13 mouse cellular contexts compared by ENCODE assay signal in genomic region chr11:88419064-88419463, GRCm38 (mm10).
DNase-seq lines count a peak whose midpoint lies in the region; ATAC-seq lines count a peak whose summit lies in the region.
"Had no signal": no experiment of that assay in that cellular context is flagged by ENCODE, and none has a peak within 500 bp of the region (broad histone marks: within the 10 kb centered on the region; RNA-seq: fewer than 3 reads in every experiment).

No protein-coding gene starts in this region.

- peaks cover 93% of the 10 kb centered on the region for H3K4me1 ChIP-seq in heart, embryonic 13.5 days
- peaks cover 62% of the 10 kb centered on the region for H3K4me1 ChIP-seq in midbrain, embryonic 12.5 days
- H3K4me1 ChIP-seq in midbrain, embryonic 16.5 days (ENCODE audit: control insufficient read depth, insufficient read depth, low read length): peaks cover 34% of the 10 kb centered on the region
- H3K4me1 ChIP-seq in limb, embryonic 10.5 days: peaks cover 81% of the 10 kb centered on the region
- peaks cover 39% of the 10 kb centered on the region for H3K4me1 ChIP-seq in stomach, embryonic 16.5 days (ENCODE audit: control insufficient read depth, insufficient read depth, low read length)

- 17% methylated on average over 7 of the region's 7 CpGs for WGBS in heart, embryonic 13.5 days
- 66% methylated on average over 7 of the region's 7 CpGs for WGBS in midbrain, embryonic 12.5 days
- 59% methylated on average over 7 of the region's 7 CpGs for WGBS in midbrain, embryonic 16.5 days
- WGBS in limb, embryonic 10.5 days: 23% methylated on average over 7 of the region's 7 CpGs
- WGBS in stomach, embryonic 16.5 days: 40% methylated on average over 7 of the region's 7 CpGs

- peaks cover 9% of the 10 kb centered on the region for H3K36me3 ChIP-seq in heart, embryonic 13.5 days
- H3K36me3 ChIP-seq in midbrain, embryonic 12.5 days: no peaks in the 10 kb centered on the region
- no peaks in the 10 kb centered on the region for H3K36me3 ChIP-seq in midbrain, embryonic 16.5 days (ENCODE audit: control insufficient read depth, insufficient read depth, low read length)
- H3K36me3 ChIP-seq in limb, embryonic 10.5 days: peaks cover 22% of the 10 kb centered on the region
- no peaks in the 10 kb centered on the region for H3K36me3 ChIP-seq in stomach, embryonic 16.5 days (ENCODE audit: control insufficient read depth, insufficient read depth, low read length)

- no peak for DNase-seq in heart, adult 9 months (ENCODE audit: low spot score in 2 of 2)
- DNase-seq in limb, embryonic 10.5 days (ENCODE audit: low spot score): no peak
- DNase-seq in adrenal gland, postnatal 10 days: no peak
- DNase-seq: adrenal gland, adult 8-10 months; kidney, postnatal 14 days; spleen, adult 18-20 months; thymus, postnatal 36 days had no signal

- peak; percentile 40; the same call in 1 of the 2 replicates for ATAC-seq in heart, embryonic 13.5 days (ENCODE audit: extremely low read depth, insufficient number of reproducible peaks, low FRiP score, low TSS enrichment)
- no peak for ATAC-seq in midbrain, embryonic 12.5 days (ENCODE audit: low FRiP score, low read depth)
- ATAC-seq in midbrain, embryonic 16.5 days: no peak
- ATAC-seq in stomach, embryonic 16.5 days (ENCODE audit: insufficient read depth, low FRiP score): no peak
- ATAC-seq: lung, postnatal 0 days had no signal

- no peaks in the 10 kb centered on the region for H3K9me3 ChIP-seq in heart, embryonic 13.5 days
- H3K9me3 ChIP-seq in midbrain, embryonic 12.5 days: no peaks in the 10 kb centered on the region
- no peaks in the 10 kb centered on the region for H3K9me3 ChIP-seq in midbrain, embryonic 16.5 days (replicated peaks; ENCODE audit: control insufficient read depth, low read length, poor library complexity, severe bottlenecking)
- H3K9me3 ChIP-seq in limb, embryonic 10.5 days (replicated peaks): no peaks in the 10 kb centered on the region
- no peaks in the 10 kb centered on the region for H3K9me3 ChIP-seq in stomach, embryonic 16.5 days (replicated peaks; ENCODE audit: control insufficient read depth, low read length)

- H3K4me3 ChIP-seq in heart, embryonic 13.5 days: no peak overlapping the region
- H3K4me3 ChIP-seq in midbrain, embryonic 12.5 days: no peak overlapping the region
- H3K4me3 ChIP-seq in midbrain, embryonic 16.5 days (ENCODE audit: low read depth, low read length): no peak overlapping the region
- H3K4me3 ChIP-seq in limb, embryonic 10.5 days: no peak overlapping the region
- no peak overlapping the region for H3K4me3 ChIP-seq in stomach, embryonic 16.5 days (replicated peaks; ENCODE audit: low read length)
- H3K4me3 ChIP-seq: left cerebral cortex, adult 2 months had no signal

- peak overlapping the region; percentile 57 for H3K4me2 ChIP-seq in heart, embryonic 13.5 days
- no peak overlapping the region for H3K4me2 ChIP-seq in midbrain, embryonic 12.5 days (replicated peaks)
- H3K4me2 ChIP-seq in midbrain, embryonic 16.5 days (ENCODE audit: low read length): no peak overlapping the region
- H3K4me2 ChIP-seq in stomach, embryonic 16.5 days (ENCODE audit: low read depth, low read length): no peak overlapping the region

- H3K27me3 ChIP-seq in heart, embryonic 13.5 days (replicated peaks): no peaks in the 10 kb centered on the region
- H3K27me3 ChIP-seq in midbrain, embryonic 12.5 days: no peaks in the 10 kb centered on the region
- H3K27me3 ChIP-seq in midbrain, embryonic 16.5 days (ENCODE audit: control insufficient read depth, insufficient read depth, low read depth, low read length): no peaks in the 10 kb centered on the region
- no peaks in the 10 kb centered on the region for H3K27me3 ChIP-seq in limb, embryonic 10.5 days (ENCODE audit: low read depth, poor library complexity, severe bottlenecking)
- H3K27me3 ChIP-seq in stomach, embryonic 16.5 days (ENCODE audit: control insufficient read depth, insufficient read depth, low read length): no peaks in the 10 kb centered on the region

- peak overlapping the region; percentile 97 for H3K27ac ChIP-seq in heart, embryonic 13.5 days (replicated peaks)
- H3K27ac ChIP-seq in midbrain, embryonic 12.5 days (replicated peaks): peak overlapping the region; percentile 58
- H3K27ac ChIP-seq in midbrain, embryonic 16.5 days (ENCODE audit: low read length): no peak overlapping the region
- peak overlapping the region; percentile 70 for H3K27ac ChIP-seq in limb, embryonic 10.5 days
- H3K27ac ChIP-seq in stomach, embryonic 16.5 days (ENCODE audit: low read length): peak overlapping the region; percentile 38; the same call in 1 of the 2 replicates
- H3K27ac ChIP-seq: left cerebral cortex, adult 2 months had no signal

- peak overlapping the region; percentile 61; the same call in 1 of the 2 replicates for H3K9ac ChIP-seq in heart, embryonic 13.5 days
- no peak overlapping the region for H3K9ac ChIP-seq in midbrain, embryonic 12.5 days (replicated peaks)
- no peak overlapping the region for H3K9ac ChIP-seq in midbrain, embryonic 16.5 days (ENCODE audit: low read depth, low read length)
- H3K9ac ChIP-seq in stomach, embryonic 16.5 days (ENCODE audit: low read length): no peak overlapping the region
